Mouse (Mus musculus): ENCODE results near the gene Coq3.

GRCm38 (mm10) chr4:21936424-21936823 is 57.0 kb downstream of the Coq3 start:
- TF ChIP-seq CTCF (conservative IDR thresholded peaks at IDR 0.05; ENCODE audit: low read length) = no peak
- TF ChIP-seq POU5F1 (IDR thresholded peaks at IDR 0.05; ENCODE audit: borderline replicate concordance, low read length) = no peak

Measured in E14TG2a.4 (cell line).